Mouse (Mus musculus) retina, adult 2 months (tissue): ENCODE data around the gene Rras.

Source experiments
- DNase-seq: peaks from one replicate; pipeline ENCODE4 v3.0.0-alpha.2; 2012; ENCODE audit warnings: low read depth, low spot score

The Rras gene

GRCm38 (mm10) chr7:45025601-45026220, 8.0 kb downstream of the Rras start:
- no peak for DNase-seq

- DNase-seq = no peak
Observed at GRCm38 (mm10) chr7:45026256-45026655, 8.5 kb downstream of the Rras start.

GRCm38 (mm10) chr7:45027761-45028160, 10.0 kb downstream of the Rras start:
- no peak for DNase-seq

- DNase-seq = no peak
Observed at GRCm38 (mm10) chr7:45028351-45028750, 10.6 kb downstream of the Rras start.

- no peak for DNase-seq
Observed at GRCm38 (mm10) chr7:45029995-45030394, 12.2 kb downstream of the Rras start.

- no peak for DNase-seq
Observed at GRCm38 (mm10) chr7:45030857-45031256, 13.1 kb downstream of the Rras start.

GRCm38 (mm10) chr7:45033722-45034359, 16.1 kb downstream of the Rras start:
- no peak for DNase-seq

GRCm38 (mm10) chr7:45035631-45036030, 17.9 kb downstream of the Rras start:
- no peak for DNase-seq

GRCm38 (mm10) chr7:45036702-45037101, 18.9 kb downstream of the Rras start:
- no peak for DNase-seq

GRCm38 (mm10) chr7:45037720-45038361, 20.1 kb downstream of the Rras start:
- no peak for DNase-seq

GRCm38 (mm10) chr7:45038411-45038810, 20.6 kb downstream of the Rras start:
- no peak for DNase-seq

- DNase-seq = no peak
Observed at GRCm38 (mm10) chr7:45040851-45041250, 23.1 kb downstream of the Rras start.

GRCm38 (mm10) chr7:45043307-45043706, 25.5 kb downstream of the Rras start:
- no peak for DNase-seq

- no peak for DNase-seq
Observed at GRCm38 (mm10) chr7:45045741-45046140, 28.0 kb downstream of the Rras start.

- DNase-seq = no peak
Observed at GRCm38 (mm10) chr7:45046853-45047350, 29.1 kb downstream of the Rras start.

GRCm38 (mm10) chr7:45047491-45047890, 29.7 kb downstream of the Rras start:
- DNase-seq = no peak

- no peak for DNase-seq
Observed at GRCm38 (mm10) chr7:45048001-45048890, 30.5 kb downstream of the Rras start.

GRCm38 (mm10) chr7:45048923-45049657, 31.3 kb downstream of the Rras start:
- no peak for DNase-seq

GRCm38 (mm10) chr7:45050945-45051600, 33.3 kb downstream of the Rras start:
- DNase-seq = no peak

- no peak for DNase-seq
Observed at GRCm38 (mm10) chr7:45051601-45051974, 33.8 kb downstream of the Rras start.
